Mouse (Mus musculus): ENCODE measurements around the gene Sdk1. TPM values are rescaled to one million over a fixed set of nuclear protein-coding genes. Genes with fewer than 3 reads are reported as not detected.

Gene Sdk1
- total and polyA plus RNA-seq, 2 experiments = 0.18 to 0.27 TPM

DNA sequence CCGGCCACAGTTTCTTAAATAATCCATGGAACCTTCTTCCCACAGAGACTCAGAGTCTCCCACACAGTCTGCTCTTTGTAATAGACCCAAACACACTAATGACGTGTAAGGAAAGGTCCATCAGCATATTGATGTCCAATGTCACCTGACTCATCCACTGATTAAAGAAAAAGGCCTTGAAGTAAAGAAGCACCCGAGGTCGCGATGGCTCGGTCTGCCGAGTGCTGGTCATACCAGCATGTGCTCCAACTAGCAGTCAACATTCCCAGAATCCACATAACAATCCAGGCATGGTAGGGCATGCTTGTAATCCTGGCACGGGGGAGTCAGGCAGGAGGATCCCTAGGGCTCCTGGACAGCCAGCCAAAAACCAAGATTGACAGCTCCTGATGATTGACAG lies 436.6 kb downstream of the Sdk1 start:
- 90% methylated on average over 8 of the region's 8 CpGs for WGBS
- Histone ChIP-seq H3K9ac (ENCODE audit: low read depth, low read length) (no peak overlapping the region), H3K4me1 (ENCODE audit: control insufficient read depth, insufficient read depth, low read length) (no peaks in the 10 kb centered on the region), H3K36me3 (ENCODE audit: control insufficient read depth, insufficient read depth, low read length) (no peaks in the 10 kb centered on the region), H3K27ac (replicated peaks; ENCODE audit: insufficient read depth, low read depth, low read length) (no peak overlapping the region), H3K4me3 (ENCODE audit: insufficient read depth, low read depth, low read length) (no peak overlapping the region), H3K79me2 (ENCODE audit: control insufficient read depth, insufficient read depth, low read length) (no peaks in the 10 kb centered on the region), H3K27me3 (ENCODE audit: control insufficient read depth, insufficient read depth, low read length) (no peaks in the 10 kb centered on the region)
- no peak for TF ChIP-seq POLR2A (IDR thresholded peaks at IDR 0.05; ENCODE audit: extremely low read depth, insufficient read depth, low read length)
- no peak for TF ChIP-seq CTCF (IDR thresholded peaks at IDR 0.05; ENCODE audit: low read depth, low read length)
- no peak for DNase-seq (ENCODE audit: extremely low read depth, low read depth, low spot score)

DNA sequence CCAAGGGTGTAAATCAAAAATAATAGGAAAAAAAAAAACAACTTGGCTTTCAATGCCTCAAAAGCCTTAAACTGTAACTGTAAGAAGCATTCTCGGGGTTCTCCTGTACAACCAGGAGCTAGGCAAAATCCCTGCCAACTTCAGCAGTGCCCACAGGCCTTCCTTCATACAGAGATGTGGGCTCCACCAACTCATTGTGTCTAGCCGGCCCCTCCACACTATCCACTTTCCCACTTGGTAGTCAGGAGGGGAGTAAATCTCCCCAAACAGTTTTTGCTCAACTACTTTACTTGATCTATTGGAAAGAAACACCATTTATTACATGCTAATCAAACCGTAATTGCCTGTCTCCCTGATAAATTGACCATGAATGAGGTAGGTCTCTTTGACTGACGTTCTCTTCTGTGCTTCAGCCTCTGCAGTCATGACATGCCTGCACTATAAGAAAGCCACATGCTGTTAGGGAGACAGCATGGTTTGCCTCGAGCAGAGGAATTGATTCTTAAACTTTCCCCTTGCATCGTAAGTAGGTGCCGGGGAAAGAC lies 445.7 kb downstream of the Sdk1 start:
- DNase-seq (ENCODE audit: extremely low read depth, low read depth, low spot score) = no peak
- 55% methylated on average over 7 of the region's 7 CpGs for WGBS
- no peak for TF ChIP-seq CTCF (IDR thresholded peaks at IDR 0.05; ENCODE audit: low read depth, low read length)
- no peak for TF ChIP-seq POLR2A (IDR thresholded peaks at IDR 0.05; ENCODE audit: extremely low read depth, insufficient read depth, low read length)
- no peak overlapping the region for H3K27ac ChIP-seq (replicated peaks; ENCODE audit: insufficient read depth, low read depth, low read length)
- H3K9ac ChIP-seq (ENCODE audit: low read depth, low read length) = no peak overlapping the region
- H3K79me2 ChIP-seq (ENCODE audit: control insufficient read depth, insufficient read depth, low read length) = no peaks in the 10 kb centered on the region
- H3K4me1 ChIP-seq (ENCODE audit: control insufficient read depth, insufficient read depth, low read length) = 0 out of 2 replicates have a peak, but pooled peaks cover 1% of the 10 kb centered on the region
- H3K4me3 ChIP-seq (ENCODE audit: insufficient read depth, low read depth, low read length) = no peak overlapping the region
- H3K27me3 ChIP-seq (ENCODE audit: control insufficient read depth, insufficient read depth, low read length) = no peaks in the 10 kb centered on the region
- H3K36me3 ChIP-seq (ENCODE audit: control insufficient read depth, insufficient read depth, low read length) = no peaks in the 10 kb centered on the region

DNA sequence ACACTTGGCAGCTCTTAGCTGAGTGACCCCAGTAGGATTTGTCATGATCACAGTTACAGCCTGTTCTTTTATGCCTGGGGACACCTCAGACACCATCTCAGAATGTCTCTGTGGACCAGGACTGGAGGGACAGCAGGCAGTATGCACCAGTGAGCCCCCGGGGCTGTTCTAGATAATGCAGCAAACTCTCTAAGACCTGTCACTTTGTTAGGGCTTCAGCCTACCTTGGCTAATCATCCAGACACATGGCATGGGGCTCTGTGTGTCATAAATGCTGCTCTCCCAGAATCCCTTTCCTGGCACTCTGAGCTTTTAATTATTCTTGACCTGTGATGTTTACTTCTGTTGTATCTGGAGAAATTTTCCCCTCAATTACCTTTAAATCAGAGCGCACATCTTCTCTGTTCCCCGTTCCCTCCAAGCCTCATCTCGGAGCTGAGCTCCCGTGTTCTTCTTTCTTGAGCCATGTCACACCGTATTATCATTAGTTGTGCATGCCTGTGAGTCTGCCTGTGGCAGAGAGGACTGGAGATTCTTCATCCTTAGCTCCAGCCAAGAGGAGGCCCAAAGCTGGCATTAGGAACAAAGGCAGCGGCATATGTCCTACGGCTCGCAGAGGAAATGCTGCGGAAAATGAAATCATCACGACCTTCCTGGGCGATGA lies 448.3 kb downstream of the Sdk1 start:
- no peaks in the 10 kb centered on the region for H3K36me3 ChIP-seq (ENCODE audit: control insufficient read depth, insufficient read depth, low read length)
- WGBS = 95% methylated on average over 12 of the region's 12 CpGs
- no peak overlapping the region for H3K27ac ChIP-seq (replicated peaks; ENCODE audit: insufficient read depth, low read depth, low read length)
- H3K4me3 ChIP-seq (ENCODE audit: insufficient read depth, low read depth, low read length) = no peak overlapping the region
- H3K9ac ChIP-seq (ENCODE audit: low read depth, low read length) = no peak overlapping the region
- H3K79me2 ChIP-seq (ENCODE audit: control insufficient read depth, insufficient read depth, low read length) = no peaks in the 10 kb centered on the region
- no peak for DNase-seq (ENCODE audit: extremely low read depth, low read depth, low spot score)
- TF ChIP-seq CTCF (IDR thresholded peaks at IDR 0.05; ENCODE audit: low read depth, low read length) = no peak
- no peak for TF ChIP-seq POLR2A (IDR thresholded peaks at IDR 0.05; ENCODE audit: extremely low read depth, insufficient read depth, low read length)
- 0 out of 2 replicates have a peak, but pooled peaks cover 1% of the 10 kb centered on the region for H3K4me1 ChIP-seq (ENCODE audit: control insufficient read depth, insufficient read depth, low read length)
- H3K27me3 ChIP-seq (ENCODE audit: control insufficient read depth, insufficient read depth, low read length) = no peaks in the 10 kb centered on the region

DNA sequence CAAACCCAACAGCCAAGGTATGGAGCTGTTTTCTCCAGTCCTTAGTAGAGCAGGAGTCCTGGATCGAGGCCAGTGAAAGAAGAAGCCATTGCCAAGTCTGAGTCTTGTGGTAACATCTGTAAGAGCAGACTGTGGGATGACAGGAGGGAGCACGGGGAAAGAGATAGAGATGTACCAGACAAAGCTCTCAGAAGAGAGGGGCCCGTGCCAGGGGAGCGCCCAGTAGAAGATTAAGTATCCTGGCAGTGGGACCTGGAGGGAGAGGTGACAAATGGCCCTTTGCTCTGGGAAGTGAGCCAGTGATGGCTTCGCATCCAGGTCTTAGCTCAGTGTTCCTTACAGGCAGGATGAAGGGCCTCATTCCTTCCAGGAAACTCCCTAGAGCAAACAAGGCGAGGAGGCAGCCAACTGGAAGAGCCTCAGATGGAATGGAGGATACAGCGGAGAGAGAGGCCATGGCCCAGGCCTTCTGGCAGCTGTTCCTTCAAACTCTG lies 450.2 kb downstream of the Sdk1 start:
- Histone ChIP-seq H3K27me3 (ENCODE audit: control insufficient read depth, insufficient read depth, low read length) (no peaks in the 10 kb centered on the region), H3K9ac (ENCODE audit: low read depth, low read length) (no peak overlapping the region), H3K27ac (replicated peaks; ENCODE audit: insufficient read depth, low read depth, low read length) (no peak overlapping the region), H3K79me2 (ENCODE audit: control insufficient read depth, insufficient read depth, low read length) (no peaks in the 10 kb centered on the region), H3K36me3 (ENCODE audit: control insufficient read depth, insufficient read depth, low read length) (no peaks in the 10 kb centered on the region), H3K4me1 (ENCODE audit: control insufficient read depth, insufficient read depth, low read length) (0 out of 2 replicates have a peak, but pooled peaks cover 1% of the 10 kb centered on the region), H3K4me3 (ENCODE audit: insufficient read depth, low read depth, low read length) (no peak overlapping the region)
- no peak for DNase-seq (ENCODE audit: extremely low read depth, low read depth, low spot score)
- TF ChIP-seq POLR2A (IDR thresholded peaks at IDR 0.05; ENCODE audit: extremely low read depth, insufficient read depth, low read length) (no peak), CTCF (IDR thresholded peaks at IDR 0.05; ENCODE audit: low read depth, low read length) (no peak)
- WGBS = 75% methylated on average over 7 of the region's 7 CpGs

DNA sequence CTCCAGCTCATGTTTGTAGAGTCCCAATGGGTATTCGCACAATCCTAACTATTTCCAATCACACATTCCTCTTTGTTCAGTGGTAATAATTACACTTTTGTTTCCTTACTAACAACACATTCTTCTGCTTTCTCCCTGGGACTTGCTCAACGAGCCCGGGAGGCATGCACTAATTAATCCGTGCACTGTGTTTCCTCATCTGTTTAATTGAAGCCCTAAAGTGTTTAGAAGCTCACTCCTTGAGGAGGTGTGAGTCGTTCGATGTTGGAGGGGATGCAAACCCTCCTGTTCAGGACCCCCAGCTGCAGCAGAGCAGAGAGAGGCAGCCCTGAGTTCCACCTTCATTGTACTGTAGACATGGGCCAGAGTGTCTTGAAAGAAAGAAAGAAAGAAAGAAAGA lies 452.4 kb downstream of the Sdk1 start:
- H3K79me2 ChIP-seq (ENCODE audit: control insufficient read depth, insufficient read depth, low read length) = no peaks in the 10 kb centered on the region
- TF ChIP-seq CTCF (IDR thresholded peaks at IDR 0.05; ENCODE audit: low read depth, low read length) (no peak), POLR2A (IDR thresholded peaks at IDR 0.05; ENCODE audit: extremely low read depth, insufficient read depth, low read length) (no peak)
- no peaks in the 10 kb centered on the region for H3K4me1 ChIP-seq (ENCODE audit: control insufficient read depth, insufficient read depth, low read length)
- no peak overlapping the region for H3K4me3 ChIP-seq (ENCODE audit: insufficient read depth, low read depth, low read length)
- H3K27ac ChIP-seq (replicated peaks; ENCODE audit: insufficient read depth, low read depth, low read length) = no peak overlapping the region
- 79% methylated on average over 6 of the region's 6 CpGs for WGBS
- no peaks in the 10 kb centered on the region for H3K36me3 ChIP-seq (ENCODE audit: control insufficient read depth, insufficient read depth, low read length)
- DNase-seq (ENCODE audit: extremely low read depth, low read depth, low spot score) = no peak
- no peaks in the 10 kb centered on the region for H3K27me3 ChIP-seq (ENCODE audit: control insufficient read depth, insufficient read depth, low read length)
- H3K9ac ChIP-seq (ENCODE audit: low read depth, low read length) = no peak overlapping the region

DNA sequence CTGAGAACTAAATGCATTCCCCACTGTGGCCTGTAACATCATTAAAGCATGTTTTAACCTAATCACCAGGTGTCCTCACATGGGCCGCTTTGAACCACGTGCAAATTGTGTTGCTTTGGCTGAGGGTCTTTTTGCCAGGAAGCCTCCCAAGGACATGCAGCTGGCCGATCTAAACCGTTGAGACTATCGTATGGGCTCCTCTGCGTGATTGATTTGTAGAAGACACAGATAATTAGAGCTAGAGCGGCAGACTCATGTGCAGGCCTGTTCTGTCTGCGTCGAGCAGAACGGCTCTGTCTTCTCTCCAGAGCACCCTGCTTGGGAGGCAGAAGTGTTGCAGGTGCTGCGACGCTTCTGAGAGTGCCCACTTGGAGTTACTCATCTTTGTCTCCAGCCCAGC lies 453.6 kb downstream of the Sdk1 start:
- Histone ChIP-seq H3K79me2 (ENCODE audit: control insufficient read depth, insufficient read depth, low read length) (no peaks in the 10 kb centered on the region), H3K4me1 (ENCODE audit: control insufficient read depth, insufficient read depth, low read length) (no peaks in the 10 kb centered on the region), H3K27me3 (ENCODE audit: control insufficient read depth, insufficient read depth, low read length) (no peaks in the 10 kb centered on the region), H3K9ac (ENCODE audit: low read depth, low read length) (no peak overlapping the region), H3K27ac (replicated peaks; ENCODE audit: insufficient read depth, low read depth, low read length) (no peak overlapping the region), H3K36me3 (ENCODE audit: control insufficient read depth, insufficient read depth, low read length) (no peaks in the 10 kb centered on the region), H3K4me3 (ENCODE audit: insufficient read depth, low read depth, low read length) (no peak overlapping the region)
- WGBS = 81% methylated on average over 12 of the region's 12 CpGs
- TF ChIP-seq CTCF (IDR thresholded peaks at IDR 0.05; ENCODE audit: low read depth, low read length) (no peak), POLR2A (IDR thresholded peaks at IDR 0.05; ENCODE audit: extremely low read depth, insufficient read depth, low read length) (no peak)
- no peak for DNase-seq (ENCODE audit: extremely low read depth, low read depth, low spot score)
